Mouse (Mus musculus): Measurements from ENCODE around the gene Aff3.

DNA sequence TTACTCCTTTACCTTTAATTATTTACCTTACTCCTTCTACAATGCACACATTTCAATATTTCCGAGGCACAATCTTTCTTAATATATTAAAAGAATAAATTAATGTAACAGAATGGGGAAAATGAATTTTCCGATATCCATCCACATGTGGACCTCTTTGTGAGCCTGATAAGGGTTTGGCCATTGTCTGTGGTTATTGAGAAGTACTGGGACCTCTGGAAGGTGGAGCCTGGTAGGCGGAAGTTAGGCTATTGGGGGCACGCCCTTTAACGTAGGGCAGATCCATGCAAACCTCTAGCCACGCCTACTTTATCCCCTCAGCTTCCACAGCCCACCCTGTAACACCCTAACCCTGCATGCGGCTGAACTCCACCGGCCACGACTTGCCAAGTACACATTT is 3.1 kb upstream of the Aff3 start:
- no peak for TF ChIP-seq CTCF (IDR thresholded peaks at IDR 0.05; ENCODE audit: low read depth)
- TF ChIP-seq EP300 (IDR thresholded peaks at IDR 0.05; ENCODE audit: low read depth): no peak

Data from heart, postnatal 0 days (tissue).